Mouse (Mus musculus) cerebellum, adult 11 months (tissue): Measurements from ENCODE around the gene Mnt.

ENCODE experiments used
- DNase-seq: peaks from one replicate; pipeline ENCODE4 v3.0.0; 2022

Gene Mnt

DNA sequence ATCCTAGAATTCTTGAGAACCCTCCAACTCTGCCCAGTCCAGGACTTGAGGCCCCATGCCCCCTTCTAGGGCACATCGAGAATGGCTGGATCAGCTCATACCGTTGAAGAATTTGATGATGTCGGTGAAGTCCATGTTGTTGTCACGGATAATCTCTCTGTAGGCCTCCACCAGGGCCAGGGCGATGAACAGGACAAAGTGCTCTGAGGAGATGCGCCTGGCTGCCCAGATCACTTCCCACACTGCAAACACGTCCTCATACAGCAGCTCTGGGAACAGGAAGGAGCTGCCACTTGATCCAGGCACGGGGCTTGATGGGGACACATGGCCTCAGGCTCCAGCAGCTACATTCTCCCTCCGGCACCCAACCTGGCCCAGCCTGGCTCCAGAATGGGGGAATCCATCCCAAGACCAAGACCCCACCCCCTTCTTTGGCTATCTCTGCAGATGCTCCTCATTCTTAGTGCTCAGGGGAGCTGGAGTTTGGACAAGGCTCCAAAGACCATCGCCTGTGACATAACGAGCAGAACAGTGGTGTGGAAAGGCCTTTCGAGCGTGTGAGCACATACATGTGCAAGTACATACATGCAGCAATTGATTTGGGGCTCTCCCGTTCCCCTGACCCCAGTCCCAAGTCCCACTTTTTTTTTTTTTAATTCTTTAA lies 20.4 kb downstream of the Mnt start:
- no peak for DNase-seq

DNA sequence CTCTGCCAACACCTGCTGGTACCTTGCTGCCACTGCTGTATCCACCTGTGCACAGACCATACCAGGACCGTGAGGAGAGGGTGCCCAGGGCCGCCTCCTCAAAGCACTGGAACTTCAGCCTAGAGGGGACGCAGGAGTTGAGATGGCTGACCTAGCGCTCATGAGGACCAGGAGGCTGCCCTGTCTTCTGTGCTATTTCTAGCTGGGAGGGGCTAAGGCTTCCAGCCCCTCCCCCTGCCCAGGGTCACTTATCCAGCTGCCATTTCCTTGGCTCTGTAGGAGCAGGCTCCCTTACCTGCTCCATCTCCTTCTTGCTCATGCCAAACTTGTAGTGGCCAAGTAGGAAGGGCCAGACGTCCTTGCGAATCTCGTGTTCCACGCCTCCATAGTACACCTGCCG lies 27.0 kb downstream of the Mnt start:
- DNase-seq = no peak

DNA sequence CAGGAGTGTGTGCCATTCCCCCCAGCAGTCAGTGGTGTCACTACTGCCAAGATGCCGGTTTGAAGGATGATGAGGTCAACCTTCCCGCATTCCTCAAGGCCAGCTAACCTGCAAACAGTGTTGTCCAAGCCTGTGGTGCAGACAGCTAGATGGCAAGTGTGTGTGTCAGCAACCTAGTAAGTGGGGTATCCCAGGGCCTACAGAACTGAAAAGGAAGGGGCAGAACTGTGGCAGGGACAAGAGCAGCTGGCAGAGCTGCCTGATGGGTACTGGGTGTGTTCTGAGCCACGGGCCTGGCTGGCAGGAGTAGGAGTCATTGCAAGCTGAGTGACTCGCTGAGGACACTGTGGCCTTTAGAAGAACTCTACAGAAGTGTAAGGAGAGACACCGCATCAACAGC lies 31.4 kb downstream of the Mnt start:
- DNase-seq = no peak

DNA sequence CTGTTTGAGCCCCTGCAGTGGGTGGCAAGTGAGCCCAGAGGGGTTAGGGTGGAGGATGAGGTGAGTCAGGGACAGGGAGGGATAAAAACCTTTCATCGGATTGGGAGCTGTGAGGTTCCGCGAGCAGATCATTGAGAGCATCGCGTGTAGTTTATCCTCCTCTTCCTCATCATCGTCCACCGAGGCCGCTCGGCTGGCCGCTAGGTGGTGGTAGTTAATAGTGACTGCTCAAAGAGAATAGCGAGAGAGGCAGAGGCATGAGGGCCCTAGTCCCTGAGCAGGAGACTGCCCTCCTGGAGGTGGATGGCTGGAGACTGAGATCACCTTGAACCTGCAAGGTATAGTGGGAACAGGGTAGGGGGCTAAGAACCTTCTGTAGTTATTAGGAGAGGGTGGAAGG lies 32.8 kb downstream of the Mnt start:
- no peak for DNase-seq

DNA sequence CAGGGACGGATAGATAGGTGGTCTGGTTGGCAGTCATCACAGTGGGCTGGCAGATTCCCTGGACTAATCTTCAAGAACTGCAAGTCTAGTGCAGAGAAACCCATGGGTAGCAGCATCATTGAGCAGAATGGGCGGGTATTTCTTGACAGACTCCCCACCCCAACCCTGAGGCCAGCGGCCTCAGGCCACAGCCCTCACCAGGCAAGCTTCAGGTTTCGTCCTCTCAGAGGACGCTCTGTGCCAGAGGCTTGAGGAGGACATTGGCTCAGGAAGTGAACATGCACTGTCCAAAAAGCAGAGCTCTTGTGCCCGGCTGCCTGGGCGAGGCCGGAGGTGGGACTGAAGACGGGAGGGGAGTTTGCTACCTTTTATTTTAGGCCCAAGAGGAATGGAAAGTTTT lies 33.7 kb downstream of the Mnt start:
- DNase-seq = no peak

DNA sequence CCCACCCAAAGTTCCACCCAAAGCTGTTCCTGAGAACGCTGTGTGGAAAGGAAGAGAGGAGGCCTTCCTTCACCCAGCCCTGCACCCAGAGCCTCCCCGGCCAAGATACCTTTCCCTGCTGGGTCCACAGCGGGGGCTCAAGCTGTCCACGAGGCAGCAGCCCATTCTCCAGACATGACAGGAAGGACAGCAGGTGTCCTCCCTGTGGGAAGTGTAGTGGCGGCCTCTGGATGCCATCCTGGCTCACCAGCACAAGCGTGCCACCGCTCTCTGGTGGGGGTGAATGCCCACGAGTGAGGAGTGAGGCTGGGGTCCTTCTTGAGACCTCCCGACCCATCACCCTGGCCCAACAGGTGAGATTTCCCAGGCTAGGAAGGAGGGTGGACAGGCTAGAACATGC lies 34.5 kb downstream of the Mnt start:
- DNase-seq = no peak

DNA sequence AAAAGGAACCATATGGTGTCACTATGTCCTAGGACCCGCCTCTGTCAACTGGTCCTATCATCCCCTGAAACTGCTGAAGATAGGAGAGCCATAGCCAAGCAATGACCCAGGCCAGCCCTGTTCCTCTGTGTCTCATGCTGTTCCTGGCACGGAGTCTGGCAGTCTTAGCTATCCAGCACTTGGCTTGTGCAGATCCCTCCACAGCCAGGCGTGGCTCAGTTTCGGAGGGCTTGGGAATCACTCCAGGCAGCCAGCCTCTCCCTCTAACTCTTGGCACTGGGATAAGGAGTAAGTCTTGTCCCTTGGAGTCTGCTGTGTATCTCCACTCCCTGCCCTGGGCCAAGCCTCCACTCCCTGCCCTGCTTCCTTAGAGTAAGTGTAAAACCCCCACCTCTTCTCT lies 35.9 kb downstream of the Mnt start:
- DNase-seq = peak; percentile 86

DNA sequence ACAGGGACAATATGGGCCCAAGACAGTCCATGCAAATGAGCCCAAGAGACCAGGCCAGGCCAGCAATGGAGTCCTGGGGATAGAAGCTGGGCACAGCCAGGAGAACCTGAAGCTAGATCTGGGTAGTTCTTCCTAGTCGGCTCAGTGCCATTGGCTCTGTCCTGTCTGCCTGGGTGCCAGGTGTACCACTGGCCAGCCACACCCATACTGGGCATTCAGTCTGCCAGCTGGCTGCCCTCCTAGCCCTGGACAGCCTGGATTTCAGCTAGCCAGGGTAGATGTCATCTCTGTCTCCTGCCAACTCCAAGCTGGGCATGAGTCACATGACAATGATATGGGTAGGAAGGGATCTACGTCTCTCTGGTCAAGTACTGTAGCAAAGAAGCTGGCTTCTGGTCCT lies 36.5 kb downstream of the Mnt start:
- DNase-seq = peak; percentile 90

DNA sequence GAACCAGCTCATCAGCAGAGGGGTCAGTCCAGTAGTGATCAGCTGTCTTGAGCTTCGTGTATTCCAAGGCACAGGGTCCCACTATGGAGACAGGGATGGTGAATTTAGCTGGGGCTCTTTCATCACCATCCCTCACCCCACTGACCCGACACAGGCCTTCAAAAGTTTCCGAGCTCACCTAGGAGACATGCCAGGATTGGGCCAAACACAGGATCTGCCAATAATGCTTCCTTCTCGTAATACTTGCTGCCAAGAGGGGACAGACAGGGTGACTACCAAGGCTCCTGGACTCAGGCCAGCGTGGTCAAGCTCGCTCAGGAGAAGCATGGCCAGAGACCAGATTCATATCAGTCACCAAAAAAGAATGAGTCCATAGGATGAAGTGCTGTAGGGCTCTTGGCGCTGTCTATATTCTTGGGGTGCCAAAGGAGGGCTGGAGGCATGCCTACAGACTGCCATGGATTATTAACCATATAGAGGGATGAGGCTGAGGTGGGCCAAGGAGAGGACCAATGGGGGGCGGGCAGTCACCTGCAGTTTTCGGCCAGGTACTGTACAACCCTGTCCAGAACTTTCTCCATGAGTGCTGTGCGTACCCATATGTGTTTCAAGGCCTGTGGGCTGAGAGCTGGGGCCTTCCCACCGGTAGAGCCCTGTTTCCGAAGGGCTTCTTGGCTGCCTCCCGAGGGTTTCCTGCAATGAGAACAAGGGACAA lies 37.5 kb downstream of the Mnt start:
- DNase-seq = peak; percentile 47

DNA sequence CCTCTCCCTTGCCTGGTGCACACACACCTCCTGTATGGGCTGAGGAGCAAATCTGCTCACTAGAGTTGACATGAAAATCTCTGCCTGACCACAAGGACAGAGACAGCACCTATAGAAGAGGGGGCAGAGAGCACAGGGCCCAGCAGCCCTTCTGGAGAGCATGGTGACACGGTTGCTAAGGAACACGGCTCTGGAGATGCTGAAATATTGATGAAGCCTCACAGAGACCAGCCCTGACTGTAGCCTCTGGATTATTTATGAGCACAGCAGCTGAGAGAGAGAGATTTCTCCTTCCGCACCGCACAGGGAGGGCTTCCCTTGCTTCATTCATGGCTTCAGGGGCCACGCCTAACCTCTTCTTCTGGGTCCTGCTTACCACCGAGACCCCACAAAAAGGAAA lies 38.9 kb downstream of the Mnt start:
- DNase-seq = no peak

DNA sequence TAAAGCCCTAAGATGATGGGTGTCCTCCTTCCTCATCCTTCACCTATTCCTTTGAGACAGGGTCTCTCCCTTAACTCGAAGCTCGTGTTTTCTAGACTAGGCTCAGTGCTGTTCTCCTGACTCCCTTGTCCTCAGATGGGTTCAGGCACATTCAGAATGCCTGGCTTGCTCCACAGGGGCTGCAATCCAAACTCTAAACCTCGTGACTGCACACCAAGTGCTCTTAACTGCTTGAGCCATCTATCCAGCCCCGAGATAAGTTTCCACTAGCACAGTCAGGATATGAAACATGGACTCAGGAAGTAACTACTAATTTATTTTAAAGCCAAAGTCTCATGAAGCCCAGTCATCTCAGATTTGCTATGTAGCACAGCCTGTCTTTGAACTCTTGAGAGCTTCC lies 39.8 kb downstream of the Mnt start:
- no peak for DNase-seq

DNA sequence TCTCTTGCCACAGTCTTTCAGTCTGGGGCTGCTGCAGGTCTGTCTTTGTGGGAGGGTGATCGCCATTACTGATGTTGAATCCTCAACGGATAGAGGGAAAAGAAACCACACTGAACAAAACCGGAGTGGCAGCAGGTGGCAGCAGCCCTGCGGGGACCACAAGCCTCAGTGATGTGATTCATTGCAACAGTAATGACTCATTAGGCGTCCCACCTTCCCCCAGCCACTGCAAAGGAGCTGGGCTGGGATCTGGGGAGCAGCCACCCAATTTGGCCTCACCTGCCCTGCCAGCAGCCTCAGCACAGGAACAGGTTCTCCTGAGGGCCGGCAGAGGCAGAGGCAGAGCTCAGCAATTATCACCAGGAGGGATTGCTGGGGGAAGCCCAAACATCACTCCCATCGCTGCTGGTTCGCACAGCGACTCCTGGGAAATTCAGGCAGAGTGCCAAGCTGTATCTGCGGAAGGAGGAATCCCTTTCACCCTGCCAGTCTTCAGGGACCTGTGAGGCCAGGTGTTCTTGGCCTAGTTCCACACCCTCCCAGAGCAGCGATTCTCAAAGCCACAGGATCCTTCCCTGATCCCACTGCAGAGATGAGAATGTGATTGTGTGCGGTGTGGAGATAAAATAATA lies 40.4 kb downstream of the Mnt start:
- no peak for DNase-seq

DNA sequence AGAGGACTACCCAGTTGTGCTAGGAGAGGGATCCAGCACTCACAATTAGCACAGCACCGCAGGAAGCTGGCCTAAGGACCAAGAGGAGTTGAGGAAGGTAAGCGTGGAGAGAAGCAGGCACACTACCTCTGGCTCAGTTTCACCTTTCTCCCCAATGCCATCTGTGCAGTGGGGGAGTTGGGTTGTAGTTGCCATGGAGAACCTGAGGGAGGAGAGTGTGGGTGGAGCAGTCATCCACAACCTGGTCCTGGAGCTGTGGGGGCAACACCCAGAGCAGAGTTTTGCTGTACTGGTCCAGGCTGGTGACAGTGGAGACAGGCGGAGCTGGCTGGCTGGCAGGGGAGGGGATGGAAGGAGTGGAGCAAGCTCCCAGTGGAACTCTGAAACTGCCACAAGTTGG lies 43.9 kb downstream of the Mnt start:
- no peak for DNase-seq

DNA sequence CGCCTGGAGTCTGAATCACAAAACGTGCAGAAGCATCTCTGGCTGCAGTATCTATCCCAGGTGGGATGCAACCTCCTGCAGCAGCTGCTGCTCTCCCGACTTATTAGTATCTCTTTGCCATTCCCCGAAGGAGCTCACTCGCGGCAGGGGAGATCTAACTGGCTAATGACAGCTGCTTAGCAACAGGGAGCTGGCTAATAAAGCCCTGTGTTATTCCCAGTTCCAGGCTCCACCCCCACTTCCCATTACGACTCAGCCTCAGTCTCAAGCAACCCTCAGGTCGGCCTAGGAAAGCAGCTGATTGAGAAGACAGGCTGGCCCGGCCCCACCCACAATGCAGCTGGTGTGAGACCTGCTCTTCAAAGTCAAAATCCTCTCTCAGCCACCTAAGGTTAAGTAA lies 46.1 kb downstream of the Mnt start:
- peak; percentile 55 for DNase-seq

DNA sequence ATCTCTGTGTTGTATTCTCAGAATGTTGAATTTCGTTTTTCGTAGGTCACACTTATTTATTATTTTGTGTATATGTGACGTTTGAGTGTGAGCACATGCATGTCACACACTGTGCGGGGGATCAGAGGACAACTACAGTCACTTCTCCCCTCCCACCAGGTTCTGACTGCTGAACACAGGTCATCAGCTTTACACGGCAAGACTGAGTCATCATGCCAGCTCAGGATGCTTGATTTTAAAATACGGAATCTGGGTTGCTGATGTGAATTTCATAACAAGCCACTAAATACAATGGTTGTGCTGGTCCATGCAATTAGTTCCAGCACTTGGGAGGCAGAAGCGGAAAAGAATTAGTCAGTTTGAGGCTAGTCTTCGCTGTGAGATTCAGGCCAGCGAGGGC lies 50.3 kb downstream of the Mnt start:
- no peak for DNase-seq

DNA sequence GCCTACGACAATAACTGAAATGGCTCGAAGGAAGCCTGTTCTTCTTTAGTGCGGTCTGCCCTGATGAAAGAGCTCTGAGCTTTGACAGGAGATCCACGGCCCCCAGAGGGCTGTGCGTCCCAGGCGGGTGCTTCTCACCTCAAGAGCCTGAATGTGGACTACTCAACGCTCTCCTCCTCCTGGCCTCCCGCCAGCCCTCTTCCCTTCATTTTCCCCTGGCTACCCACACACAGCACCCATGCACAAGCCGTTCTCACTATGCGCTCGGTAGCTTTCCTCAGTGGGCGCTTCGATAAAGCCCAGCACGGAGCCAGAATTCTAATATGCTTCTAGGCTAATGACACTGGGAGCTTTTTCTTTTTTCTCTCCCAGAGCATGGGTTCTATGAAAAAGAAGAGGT lies 51.3 kb downstream of the Mnt start:
- no peak for DNase-seq

DNA sequence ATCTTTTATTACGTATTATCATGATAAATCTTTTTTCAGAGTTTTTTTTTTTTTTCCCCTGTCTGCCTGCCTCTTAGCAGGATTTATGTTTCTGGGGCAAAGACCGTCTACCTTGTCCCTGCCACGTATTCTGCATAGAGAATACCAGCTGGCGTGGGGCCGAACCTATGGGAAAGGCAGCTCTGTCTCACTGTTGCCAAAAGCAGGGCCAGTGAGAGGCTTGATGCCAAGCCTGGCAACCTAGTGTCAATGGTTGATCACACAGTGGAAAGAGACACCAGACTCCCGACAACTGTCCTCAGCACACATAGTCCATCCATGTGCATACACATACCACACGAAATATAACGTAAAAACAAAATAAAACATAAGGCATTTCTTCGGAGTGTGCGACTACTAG lies 52.4 kb downstream of the Mnt start:
- DNase-seq = peak; percentile 58

DNA sequence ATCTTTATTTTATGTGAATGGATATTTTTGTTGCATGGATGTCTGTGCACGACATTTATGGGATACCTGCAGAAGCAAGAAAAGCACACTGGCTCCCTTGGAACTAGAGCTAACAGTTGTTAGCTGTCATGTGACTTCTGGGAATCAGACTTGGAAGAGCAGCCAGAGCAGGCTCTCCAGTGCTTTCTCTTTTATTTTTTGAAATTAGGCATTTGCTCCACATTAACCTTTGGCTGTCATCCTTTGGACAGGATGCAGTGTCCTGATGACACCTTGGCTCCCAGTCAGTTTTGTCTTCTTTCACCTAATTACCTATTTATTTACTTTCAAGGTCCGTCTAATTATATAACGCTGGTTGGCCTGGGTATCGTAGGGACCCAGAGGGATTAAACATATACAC lies 63.9 kb downstream of the Mnt start:
- no peak for DNase-seq
